Mouse (Mus musculus) lung, postnatal 0 days (tissue): ENCODE measurements around the gene Hba-x.

Source experiments
- CTCF ChIP-seq: IDR thresholded peaks from 2 replicates; pipeline ENCODE4 v1.5.1; 2016; ENCODE audit warnings: antibody characterized with exemption, mild to moderate bottlenecking
- EP300 ChIP-seq: IDR thresholded peaks from 2 replicates; pipeline ENCODE4 v1.6.1; 2016; ENCODE audit warnings: antibody characterized with exemption, mild to moderate bottlenecking, control low read depth

- TF ChIP-seq CTCF, result no peak
- no peak for TF ChIP-seq EP300
Measured at GRCm38 (mm10) chr11:32266776-32267175, 9.4 kb upstream of the Hba-x start.
